Mouse (Mus musculus) neural tube, postnatal 0 days (tissue): ENCODE measurements around the gene Gal3st2. TPM values are rescaled to one million over a fixed set of nuclear protein-coding genes. Genes with fewer than 3 reads are reported as not detected.

Experiments used
- polyA plus RNA-seq: library from polyadenylated mRNA; unstranded; fragments of >200 nt; fragmentation: Nextera tagmentation; extraction: Ambion mirVana; gene quantifications from 2 replicates; pipeline ENCODE4 v1.2.1, GENCODE M21; 2015

Gal3st2 gene
- polyA plus RNA-seq, result not detected in 2 replicates

DNA sequence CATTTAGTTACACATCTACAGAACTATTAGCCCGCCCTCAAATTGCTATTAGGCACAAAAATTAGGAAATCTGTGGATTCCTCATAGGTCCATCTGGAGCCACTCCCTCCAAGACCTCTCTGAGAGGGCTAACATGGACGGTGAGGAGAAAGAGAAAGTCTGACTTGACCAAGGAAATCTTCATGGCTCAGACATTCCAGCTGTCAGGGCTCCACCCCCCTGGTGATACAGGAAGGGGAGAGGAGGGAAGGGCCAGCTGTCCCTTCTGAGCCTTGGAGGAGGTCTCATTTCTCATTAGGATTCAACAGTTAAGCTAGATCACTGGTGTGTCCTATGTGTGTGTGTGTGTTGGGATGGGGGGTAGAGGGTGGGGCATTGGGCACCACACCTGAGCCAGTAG, at the start of gene Gal3st2:
Gal3st2 (plus strand) TSS at position 259 of the 400 bp plus-strand sequence.

GRCm38 (mm10) chr1:93824609-93825008, 36.5 kb upstream of the Gal3st2 start, which contains the start of gene D2hgdh:
Gene D2hgdh, plus strand, starts transcription at chr1:93824909.

GRCm38 (mm10) chr1:93918011-93918410, 56.9 kb downstream of the Gal3st2 start, which contains the start of gene Gal3st2b:
Gene Gal3st2b, plus strand, starts transcription at chr1:93918311.

Other genes starting within 250 kb of the Gal3st2 start
- 269 and 314 TPM in 2 replicates for gene Stk25, start 202.6 kb upstream of the Gal3st2 start, polyA plus RNA-seq
- gene Bok, start 175.6 kb upstream of the Gal3st2 start, polyA plus RNA-seq, result 71.9 and 80.7 TPM in 2 replicates
- 56.5 and 69.7 TPM in 2 replicates for gene Atg4b, start 109.8 kb upstream of the Gal3st2 start, polyA plus RNA-seq
- gene Thap4, start 106.4 kb upstream of the Gal3st2 start, polyA plus RNA-seq, result 48.7 and 48.9 TPM in 2 replicates
- gene Dtymk, start 59.4 kb upstream of the Gal3st2 start, polyA plus RNA-seq, result 123 TPM in 2 replicates
- 6.5 and 6.8 TPM in 2 replicates for gene Ing5, start 57.3 kb upstream of the Gal3st2 start, polyA plus RNA-seq
- gene D2hgdh, start 36.4 kb upstream of the Gal3st2 start, polyA plus RNA-seq, result 9.2 and 9.6 TPM in 2 replicates
- gene Gal3st2b, start 57.0 kb downstream of the Gal3st2 start, polyA plus RNA-seq, result not detected in 2 replicates
- not detected in 2 replicates for gene Gal3st2c, start 129.2 kb downstream of the Gal3st2 start, polyA plus RNA-seq
- gene Neu4, start 159.1 kb downstream of the Gal3st2 start, polyA plus RNA-seq, result 1.1 and 1.3 TPM in 2 replicates
- not detected in 2 replicates for gene Pdcd1, start 191.2 kb downstream of the Gal3st2 start, polyA plus RNA-seq